Mouse (Mus musculus): Measurements from ENCODE around the gene Tefm.

DNA sequence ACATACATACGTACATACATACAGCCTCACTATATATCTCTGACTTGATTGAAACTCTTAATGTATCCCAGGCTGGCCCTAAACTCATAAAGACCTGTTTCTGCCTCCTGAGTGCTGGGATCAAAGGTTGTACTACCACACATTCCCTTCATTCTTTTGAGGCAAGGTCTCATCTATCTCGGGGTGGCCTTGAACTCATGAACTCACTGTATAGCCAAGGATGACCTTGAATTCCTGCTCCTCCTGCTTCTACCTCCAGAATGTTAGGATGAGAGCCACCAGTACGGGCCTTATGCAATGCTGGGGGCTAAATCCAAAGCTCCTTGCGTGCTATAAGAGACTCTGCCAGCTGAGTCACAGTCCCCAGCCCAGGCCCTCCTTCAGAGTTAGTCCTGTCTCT is 19.1 kb upstream of the Tefm start:
- no peak for TF ChIP-seq POLR2A (IDR thresholded peaks at IDR 0.05; ENCODE audit: insufficient read depth, low read depth, low read length)
- TF ChIP-seq CTCF (IDR thresholded peaks at IDR 0.05; ENCODE audit: insufficient read depth, low read depth, low read length), result no peak
